Mouse (Mus musculus): ENCODE results near the gene Nt5c3b.

DNA sequence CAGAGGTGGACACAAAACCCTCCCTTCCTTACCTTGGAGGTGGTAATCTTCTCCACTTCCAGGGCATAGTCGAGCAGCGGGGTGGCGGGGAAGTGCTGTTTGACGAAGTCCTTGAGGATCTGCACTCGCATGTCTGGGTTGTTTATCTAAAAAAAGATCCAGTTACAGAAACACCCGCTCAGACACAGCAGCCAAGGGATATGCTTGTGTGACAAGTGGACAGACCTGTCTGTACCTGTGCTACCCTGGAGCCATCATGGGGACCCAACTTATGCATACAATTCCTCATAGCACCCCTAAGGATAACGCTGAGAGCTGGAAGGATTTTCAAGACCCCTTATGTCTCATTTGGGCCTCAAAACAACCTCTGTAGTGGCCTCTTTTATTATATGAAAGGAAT is 37.5 kb upstream of the Nt5c3b start:
- TF ChIP-seq CTCF (IDR thresholded peaks at IDR 0.05; ENCODE audit: extremely low read depth, insufficient read depth, insufficient read length, insufficient replicate concordance) (no peak), POLR2A (IDR thresholded peaks at IDR 0.05; ENCODE audit: low read depth, low read length) (no peak)
